Mouse (Mus musculus) lung, adult 2 months (tissue): ENCODE measurements around the gene Jak2.

ENCODE experiments used
- CTCF ChIP-seq: fragments of 200-500 bp; IDR thresholded peaks from 2 replicates; pipeline ENCODE4 v1.5.1; 2011; ENCODE audit warnings: mild to moderate bottlenecking, low read length, control low read depth; ENCODE audit not compliant: insufficient read depth
- POLR2A ChIP-seq: fragments of 200-500 bp; IDR thresholded peaks from 2 replicates; pipeline ENCODE4 v1.6.1; 2011; ENCODE audit warnings: low read depth, mild to moderate bottlenecking, control low read depth, low read length, borderline replicate concordance; ENCODE audit errors: extremely low read depth

- TF ChIP-seq CTCF (no peak), POLR2A (no peak)
Measured at GRCm38 (mm10) chr19:29249933-29250332, 1.7 kb upstream of the Jak2 start.
